Mouse (Mus musculus): ENCODE data around the gene Cdip1.

DNA sequence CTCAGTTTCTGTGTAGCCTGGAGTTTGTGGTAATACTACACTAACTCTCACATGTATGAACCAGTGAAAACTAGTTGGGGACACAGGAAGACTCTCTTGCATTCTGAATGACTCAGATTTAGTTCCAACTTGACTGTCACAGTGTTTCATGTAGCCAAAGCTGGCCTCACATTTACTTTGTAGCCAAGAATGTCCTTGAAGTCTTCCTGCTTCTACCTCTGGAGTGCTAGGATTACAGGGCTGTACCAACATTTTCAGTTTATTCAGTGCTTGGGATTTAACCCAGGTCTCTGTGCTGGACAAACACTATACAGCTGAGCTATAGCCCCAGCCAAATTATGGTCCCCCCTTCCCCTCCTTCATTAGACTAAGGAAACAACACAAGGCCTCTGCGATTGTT is 47.9 kb downstream of the Cdip1 start:
- TF ChIP-seq MAFK (IDR thresholded peaks at IDR 0.05; ENCODE audit: insufficient read depth, low read depth, low read length) (no peak), ZC3H11A (IDR thresholded peaks at IDR 0.05; ENCODE audit: borderline replicate concordance, low read depth, low read length) (no peak)
